Mouse (Mus musculus) thymus, postnatal 0 days (tissue): Measurements from ENCODE around the gene Zc3h12c. TPM values are rescaled to one million over a fixed set of nuclear protein-coding genes. Genes with fewer than 3 reads are reported as not detected.

Source experiments
- DNase-seq: peaks from one replicate; pipeline ENCODE4 v3.0.0-alpha.2; 2015; ENCODE audit warnings: low spot score
- polyA plus RNA-seq: library from polyadenylated mRNA; unstranded; fragments of >200 nt; fragmentation: Nextera tagmentation; extraction: Ambion mirVana; gene quantifications from 2 replicates; pipeline ENCODE4 v1.2.1, GENCODE M21; 2015

The Zc3h12c gene
- 1.6 TPM in 2 replicates for polyA plus RNA-seq

GRCm38 (mm10) chr9:52167863-52168685 is at the start of gene Zc3h12c:
Zc3h12c (minus strand) TSS chr9:52168572.
- DNase-seq: peak; percentile 45

GRCm38 (mm10) chr9:52217636-52218035 is 49.3 kb upstream of the Zc3h12c start:
- DNase-seq: no peak

- no peak for DNase-seq
These were observed 46.9 kb upstream of the Zc3h12c start for GRCm38 (mm10) chr9:52215291-52215690.

GRCm38 (mm10) chr9:52212416-52212815 is 44.0 kb upstream of the Zc3h12c start:
- no peak for DNase-seq

GRCm38 (mm10) chr9:52208510-52209030 is 40.2 kb upstream of the Zc3h12c start:
- no peak for DNase-seq

- DNase-seq: no peak
These were observed 34.8 kb upstream of the Zc3h12c start for GRCm38 (mm10) chr9:52203189-52203588.

GRCm38 (mm10) chr9:52200271-52200670 is 31.9 kb upstream of the Zc3h12c start:
- no peak for DNase-seq

- DNase-seq: no peak
These were observed 27.5 kb upstream of the Zc3h12c start for GRCm38 (mm10) chr9:52195853-52196252.

GRCm38 (mm10) chr9:52193851-52194250 is 25.5 kb upstream of the Zc3h12c start:
- no peak for DNase-seq

- DNase-seq: no peak
These were observed 22.5 kb upstream of the Zc3h12c start for GRCm38 (mm10) chr9:52190907-52191306.

- no peak for DNase-seq
These were observed 19.7 kb upstream of the Zc3h12c start for GRCm38 (mm10) chr9:52188106-52188505.

GRCm38 (mm10) chr9:52186296-52186941 is 18.0 kb upstream of the Zc3h12c start:
- DNase-seq: no peak

GRCm38 (mm10) chr9:52181419-52181818 is 13.0 kb upstream of the Zc3h12c start:
- no peak for DNase-seq

GRCm38 (mm10) chr9:52180851-52181250 is 12.5 kb upstream of the Zc3h12c start:
- no peak for DNase-seq

- no peak for DNase-seq
These were observed 7.0 kb upstream of the Zc3h12c start for GRCm38 (mm10) chr9:52175257-52175859.

GRCm38 (mm10) chr9:52174671-52175111 is 6.3 kb upstream of the Zc3h12c start:
- no peak for DNase-seq

- no peak for DNase-seq
These were observed 5.6 kb upstream of the Zc3h12c start for GRCm38 (mm10) chr9:52173937-52174336.

- DNase-seq: no peak
These were observed 4.2 kb upstream of the Zc3h12c start for GRCm38 (mm10) chr9:52172550-52172949.

- DNase-seq: no peak
These were observed 2.3 kb upstream of the Zc3h12c start for GRCm38 (mm10) chr9:52170671-52171070.

- no peak for DNase-seq
These were observed 1.8 kb upstream of the Zc3h12c start for GRCm38 (mm10) chr9:52170131-52170530.

- DNase-seq: peak; percentile 67
These were observed 406 bp upstream of the Zc3h12c start for GRCm38 (mm10) chr9:52168686-52169270.

GRCm38 (mm10) chr9:52167506-52167862 is 888 bp downstream of the Zc3h12c start:
- DNase-seq: no peak
